7 mouse cellular contexts compared by ENCODE assay signal in genomic region chr7:83567841-83568500, GRCm38 (mm10). TPM values are rescaled to one million over a fixed set of nuclear protein-coding genes. Genes with fewer than 3 reads are reported as not detected.
A peak's percentile ranks its signal among the peaks of the same experiment; 100 is the strongest.
DNase-seq lines count a peak whose midpoint lies in the region; ATAC-seq and TF ChIP-seq lines count a peak whose summit lies in the region.

No protein-coding gene starts in this region.

- H3K36me3 ChIP-seq in midbrain, embryonic 10.5 days = no peaks in the 10 kb centered on the region
- no peaks in the 10 kb centered on the region for H3K36me3 ChIP-seq in midbrain, embryonic 15.5 days (replicated peaks)

- H3K27me3 ChIP-seq in midbrain, embryonic 10.5 days (ENCODE audit: low read depth, poor library complexity, severe bottlenecking) = no peaks in the 10 kb centered on the region
- no peaks in the 10 kb centered on the region; the same call in 1 of the 2 replicates for H3K27me3 ChIP-seq in midbrain, embryonic 15.5 days (replicated peaks)
- no peaks in the 10 kb centered on the region for H3K27me3 ChIP-seq in Patski
- H3K27me3 ChIP-seq in cerebellum, adult 2 months (ENCODE audit: control insufficient read depth, insufficient read depth, low read length) = no peaks in the 10 kb centered on the region

- H3K9me3 ChIP-seq in midbrain, embryonic 10.5 days (replicated peaks) = no peaks in the 10 kb centered on the region
- H3K9me3 ChIP-seq in midbrain, embryonic 15.5 days = no peaks in the 10 kb centered on the region

- peaks cover 30% of the 10 kb centered on the region for H3K4me1 ChIP-seq in midbrain, embryonic 10.5 days
- no peaks in the 10 kb centered on the region for H3K4me1 ChIP-seq in midbrain, embryonic 15.5 days
- H3K4me1 ChIP-seq in cerebellum, adult 2 months (ENCODE audit: control insufficient read depth, insufficient read depth, low read length) = peaks cover 17% of the 10 kb centered on the region

- H3K4me3 ChIP-seq in midbrain, embryonic 10.5 days = no peak overlapping the region
- H3K4me3 ChIP-seq in midbrain, embryonic 15.5 days = no peak overlapping the region
- H3K4me3 ChIP-seq in cerebellum, adult 2 months (replicated peaks; ENCODE audit: insufficient read depth, low read depth, low read length) = no peak overlapping the region

- POLR2A ChIA-PET in Patski (lab: Charles Lee) = no interaction called here

- no peak for TF ChIP-seq POLR2A in cerebellum, adult 2 months (IDR thresholded peaks at IDR 0.05; ENCODE audit: borderline replicate concordance, insufficient read depth, low read length)

- 57% methylated on average over 16 of the region's 16 CpGs for WGBS in midbrain, embryonic 10.5 days
- 53% methylated on average over 16 of the region's 16 CpGs for WGBS in midbrain, embryonic 15.5 days
- WGBS in cerebellum, adult 2 months = 46% methylated on average over 16 of the region's 16 CpGs

- CTCF ChIA-PET in Patski (lab: Charles Lee) = interaction anchor here (0.6 to 3.2 kb wide), 16 partner anchors 8 to 234 kb away, joined by 3 to 17 read pairs (median 3); partner anchors contain the start of gene Stard5

- H3K9ac ChIP-seq in midbrain, embryonic 15.5 days = no peak overlapping the region

- peak; percentile 46 for DNase-seq in midbrain, embryonic 10.5 days (ENCODE audit: low spot score)
- DNase-seq in Patski (ENCODE audit: low read depth, low spot score) = no peak
- DNase-seq in cerebellum, adult 2 months = peak; percentile 67
- DNase-seq in heart, postnatal 36 days = peak; percentile 62 to 63
- DNase-seq in left cerebral cortex, postnatal 4 days = peak; percentile 25
- peak; percentile 79 for DNase-seq in retina, embryonic 14.5 days (ENCODE audit: low spot score)

- in situ Hi-C loops in Patski (cut with MboI; ENCODE audit: low pct_unique_long_range_greater_than_20kb) = loop anchor here (5.0 to 10.0 kb wide), 3 partner anchors 104 to 317 kb away; partner anchors contain the start of genes Mesd and Tlnrd1

- no peak overlapping the region for H3K27ac ChIP-seq in midbrain, embryonic 10.5 days (replicated peaks)
- H3K27ac ChIP-seq in midbrain, embryonic 15.5 days = no peak overlapping the region
- H3K27ac ChIP-seq in cerebellum, adult 2 months (ENCODE audit: insufficient read depth, low read length) = no peak overlapping the region

- intact Hi-C loops in heart, postnatal 36 days (cut with DNase I) = loop anchor here (1.0 to 5.0 kb wide), 6 partner anchors 33 to 314 kb away; partner anchors contain the start of genes Mesd, Stard5 and Tlnrd1
- intact Hi-C loops in left cerebral cortex, postnatal 4 days (cut with DNase I) = loop anchor here (5.0 to 10.0 kb wide), 2 partner anchors 229 to 317 kb away; partner anchors contain the start of genes Mesd and Tlnrd1

- H3K4me2 ChIP-seq in midbrain, embryonic 15.5 days = no peak overlapping the region

- TF ChIP-seq CTCF in Patski (IDR thresholded peaks at IDR 0.05) = peak; percentile 91
- peak; percentile 81 for TF ChIP-seq CTCF in cerebellum, adult 2 months (IDR thresholded peaks at IDR 0.05; ENCODE audit: borderline replicate concordance, insufficient read depth, low read depth, low read length)

- no peak; the same call in 1 of the 2 replicates for ATAC-seq in midbrain, embryonic 15.5 days (replicated peaks)
- ATAC-seq in Patski = peak; percentile 57

RNA-seq across cellular contexts. Expression of gene Tmc3, which starts 16.8 kb away (rescaled TPM):
- 0.38 and 1.2 TPM in 2 replicates for polyA plus RNA-seq in midbrain, embryonic 10.5 days (2016; fragmentation: Nextera tagmentation; extraction: Ambion mirVana)
- 0.08 and 0.37 TPM in 2 replicates for polyA plus RNA-seq in midbrain, embryonic 15.5 days (2015; fragmentation: Nextera tagmentation; extraction: Ambion mirVana)
- polyA plus RNA-seq in Patski (2021) = 0.06 TPM
- 0.61 and 0.84 TPM in 2 replicates for polyA plus RNA-seq in cerebellum, adult 2 months (2012; rRNA removed)
- total RNA-seq in heart, postnatal 36 days (2021) = under 1 TPM; 0.11 to 0.19 TPM
- total RNA-seq in left cerebral cortex, postnatal 4 days (2021) = under 1 TPM; 0.08 TPM
